Mouse (Mus musculus): ENCODE data around the gene Pifo.

DNA sequence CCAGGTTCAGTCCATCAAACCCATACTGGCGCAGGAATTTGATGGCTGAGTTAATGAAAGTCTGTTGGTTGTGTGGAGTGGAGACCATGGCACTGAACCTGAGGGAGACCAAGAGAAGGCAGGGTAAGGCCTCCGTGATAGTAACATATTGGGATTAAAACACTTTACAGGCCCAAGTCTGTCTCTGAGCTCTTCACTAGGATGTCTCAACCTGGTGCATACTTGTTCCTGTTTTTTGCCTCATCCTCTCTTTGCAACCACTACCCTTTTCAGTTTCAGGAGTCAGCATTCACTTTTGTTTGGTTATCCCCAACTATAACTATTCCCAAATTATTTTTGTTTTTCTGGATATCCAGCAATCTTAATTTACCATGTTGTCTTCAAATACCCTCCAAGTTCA, 9.7 kb upstream of the Pifo start:
- TF ChIP-seq GATA1 (IDR thresholded peaks at IDR 0.05; ENCODE audit: borderline replicate concordance, low read length) (no peak), FLI1 (IDR thresholded peaks at IDR 0.05; ENCODE audit: low read length) (no peak)
